Mouse (Mus musculus) myocyte (in vitro differentiated cells): ENCODE results near the gene Sema4d. TPM values are rescaled to one million over a fixed set of nuclear protein-coding genes. Genes with fewer than 3 reads are reported as not detected.

Experiments
- H3K27me3 ChIP-seq: one replicate; pipeline ENCODE4 v1.6.1; 2011; ENCODE audit not compliant: control insufficient read depth, insufficient read depth, insufficient read length
- H3K36me3 ChIP-seq: one replicate; pipeline ENCODE4 v1.6.1; 2011; ENCODE audit not compliant: control insufficient read depth, insufficient read depth
- H3K4me2 ChIP-seq: one replicate; pipeline ENCODE4 v1.6.1; 2011; ENCODE audit warnings: low read depth, control low read depth
- H3K4me3 ChIP-seq: one replicate; pipeline ENCODE4 v1.5.1; 2011; ENCODE audit warnings: mild to moderate bottlenecking, control low read depth, moderate library complexity
- H3K79me2 ChIP-seq: one replicate; pipeline ENCODE4 v1.6.1; 2011; ENCODE audit not compliant: control insufficient read depth, insufficient read depth
- H3ac ChIP-seq: one replicate; pipeline ENCODE4 v1.6.1; 2011; ENCODE audit not compliant: control insufficient read depth, insufficient read length
- CEBPB ChIP-seq: IDR thresholded peaks from 2 replicates; pipeline ENCODE4 v1.6.1; 2011; ENCODE audit warnings: mild to moderate bottlenecking, moderate library complexity; ENCODE audit not compliant: poor library complexity, insufficient read depth, severe bottlenecking
- E2F4 ChIP-seq: IDR thresholded peaks from one replicate; pipeline ENCODE4 v1.6.1; 2011; ENCODE audit warnings: mild to moderate bottlenecking, control low read depth, moderate library complexity; ENCODE audit not compliant: insufficient read depth
- MAX ChIP-seq: IDR thresholded peaks from one replicate; pipeline ENCODE4 v1.6.1; 2011; ENCODE audit warnings: low read depth, mild to moderate bottlenecking, control low read depth
- MYOD1 ChIP-seq, 3 experiments: IDR thresholded peaks; one replicate each; pipeline ENCODE4 v1.6.1; 2011; ENCODE audit warnings: control low read depth in 2 of 3, low read depth in 2 of 3, mild to moderate bottlenecking in 2 of 3, moderate library complexity in 1 of 3; ENCODE audit not compliant: insufficient read length in 2 of 3, control insufficient read depth in 1 of 3
- MYOG ChIP-seq, 3 experiments: IDR thresholded peaks; one replicate each; pipeline ENCODE4 v1.6.1; 2011; ENCODE audit warnings: control low read depth in 2 of 3, low read depth in 2 of 3, mild to moderate bottlenecking in 2 of 3; ENCODE audit not compliant: insufficient read length in 2 of 3, control insufficient read depth in 1 of 3, insufficient read depth in 1 of 3
- POLR2A ChIP-seq: IDR thresholded peaks from one replicate; pipeline ENCODE4 v1.6.1; 2011; ENCODE audit warnings: low read depth, mild to moderate bottlenecking, control low read depth, moderate library complexity; ENCODE audit not compliant: insufficient read length
- POLR2AphosphoS2 ChIP-seq: IDR thresholded peaks from one replicate; pipeline ENCODE4 v1.6.1; 2011; ENCODE audit warnings: low read depth, control low read depth; ENCODE audit not compliant: insufficient read length
- REST ChIP-seq: IDR thresholded peaks from one replicate; pipeline ENCODE4 v1.6.1; 2011; ENCODE audit warnings: mild to moderate bottlenecking, control low read depth, moderate library complexity; ENCODE audit not compliant: insufficient read depth, insufficient read length
- SRF ChIP-seq: IDR thresholded peaks from one replicate; pipeline ENCODE4 v1.6.1; 2011; ENCODE audit warnings: low read depth; ENCODE audit not compliant: control insufficient read depth, insufficient read length
- TCF12 ChIP-seq: IDR thresholded peaks from one replicate; pipeline ENCODE4 v1.6.1; 2011; ENCODE audit warnings: mild to moderate bottlenecking, control low read depth; ENCODE audit not compliant: poor library complexity, insufficient read depth, severe bottlenecking
- TCF3 ChIP-seq: IDR thresholded peaks from one replicate; pipeline ENCODE4 v1.6.1; 2011; ENCODE audit warnings: low read depth, control low read depth; ENCODE audit not compliant: insufficient read length
- USF1 ChIP-seq: IDR thresholded peaks from one replicate; pipeline ENCODE4 v1.6.1; 2011; ENCODE audit warnings: low read depth, mild to moderate bottlenecking, control low read depth, moderate library complexity
- polyA plus RNA-seq: library from polyadenylated mRNA; unstranded; fragments of >200 nt; fragmentation: generic; extraction: Trizol; gene quantifications from one replicate; pipeline ENCODE4 v1.2.1, GENCODE M21; 2012; ENCODE audit warnings: missing spikeins

The Sema4d gene
- polyA plus RNA-seq, 1 experiment = 15.3 TPM

GRCm38 (mm10) chr13:51786616-51787015 is 6.9 kb downstream of the Sema4d start:
- peaks cover under 1% of the 10 kb centered on the region for H3K27me3 ChIP-seq
- no peak for TF ChIP-seq REST
- TF ChIP-seq POLR2AphosphoS2 = no peak
- TF ChIP-seq MYOD1 (IDR thresholded peaks at IDR 0.05; ENCODE audit: control insufficient read depth in 1 of 3, insufficient read length in 2 of 3, low read depth in 2 of 3) = no peak
- TF ChIP-seq POLR2A = no peak
- no peak for TF ChIP-seq CEBPB
- no peak overlapping the region for H3K4me3 ChIP-seq

GRCm38 (mm10) chr13:51784476-51784875 is 9.1 kb downstream of the Sema4d start:
- H3K79me2 ChIP-seq = no peaks in the 10 kb centered on the region
- H3K4me3 ChIP-seq = no peak overlapping the region
- H3K27me3 ChIP-seq = peaks cover 3% of the 10 kb centered on the region
- H3K4me2 ChIP-seq = no peak overlapping the region
- TF ChIP-seq E2F4 = no peak
- no peak for TF ChIP-seq REST
- no peak for TF ChIP-seq MYOG (IDR thresholded peaks at IDR 0.05; ENCODE audit: control insufficient read depth in 1 of 3, insufficient read depth in 1 of 3, insufficient read length in 2 of 3, low read depth in 2 of 3)
- TF ChIP-seq POLR2AphosphoS2 = no peak
- TF ChIP-seq SRF = no peak
- no peaks in the 10 kb centered on the region for H3K36me3 ChIP-seq
- H3ac ChIP-seq = no peak overlapping the region

More at GRCm38 (mm10) chr13:51786616-51787015, 6.9 kb downstream of the Sema4d start:
- H3K79me2 ChIP-seq = no peaks in the 10 kb centered on the region
- no peak overlapping the region for H3K4me2 ChIP-seq
- H3K36me3 ChIP-seq = no peaks in the 10 kb centered on the region
- no peak overlapping the region for H3ac ChIP-seq

- Histone ChIP-seq H3ac (no peak overlapping the region), H3K36me3 (no peaks in the 10 kb centered on the region), H3K4me3 (no peak overlapping the region), H3K79me2 (no peaks in the 10 kb centered on the region), H3K4me2 (no peak overlapping the region), H3K27me3 (peaks cover 7% of the 10 kb centered on the region)
- no peak for TF ChIP-seq MYOD1 (IDR thresholded peaks at IDR 0.05; ENCODE audit: control insufficient read depth in 1 of 3, insufficient read length in 2 of 3, low read depth in 2 of 3)
- no peak for TF ChIP-seq USF1
- no peak for TF ChIP-seq POLR2A
- TF ChIP-seq TCF3 = no peak
- no peak for TF ChIP-seq TCF12
These were observed 9.7 kb downstream of the Sema4d start for GRCm38 (mm10) chr13:51783857-51784256.

- TF ChIP-seq USF1 (no peak), TCF3 (no peak), TCF12 (no peak), CEBPB (no peak), E2F4 (no peak), MYOG (IDR thresholded peaks at IDR 0.05; ENCODE audit: control insufficient read depth in 1 of 3, insufficient read depth in 1 of 3, insufficient read length in 2 of 3, low read depth in 2 of 3) (no peak), SRF (no peak), POLR2A (no peak), REST (no peak), MYOD1 (IDR thresholded peaks at IDR 0.05; ENCODE audit: control insufficient read depth in 1 of 3, insufficient read length in 2 of 3, low read depth in 2 of 3) (no peak), MAX (no peak), POLR2AphosphoS2 (no peak)
- no peak overlapping the region for H3K4me3 ChIP-seq
- H3K4me2 ChIP-seq = no peak overlapping the region
- H3K36me3 ChIP-seq = no peaks in the 10 kb centered on the region
- no peak overlapping the region for H3ac ChIP-seq
- H3K27me3 ChIP-seq = peaks cover 7% of the 10 kb centered on the region
- no peaks in the 10 kb centered on the region for H3K79me2 ChIP-seq
These were observed 12.9 kb downstream of the Sema4d start for GRCm38 (mm10) chr13:51780509-51781155.

DNA sequence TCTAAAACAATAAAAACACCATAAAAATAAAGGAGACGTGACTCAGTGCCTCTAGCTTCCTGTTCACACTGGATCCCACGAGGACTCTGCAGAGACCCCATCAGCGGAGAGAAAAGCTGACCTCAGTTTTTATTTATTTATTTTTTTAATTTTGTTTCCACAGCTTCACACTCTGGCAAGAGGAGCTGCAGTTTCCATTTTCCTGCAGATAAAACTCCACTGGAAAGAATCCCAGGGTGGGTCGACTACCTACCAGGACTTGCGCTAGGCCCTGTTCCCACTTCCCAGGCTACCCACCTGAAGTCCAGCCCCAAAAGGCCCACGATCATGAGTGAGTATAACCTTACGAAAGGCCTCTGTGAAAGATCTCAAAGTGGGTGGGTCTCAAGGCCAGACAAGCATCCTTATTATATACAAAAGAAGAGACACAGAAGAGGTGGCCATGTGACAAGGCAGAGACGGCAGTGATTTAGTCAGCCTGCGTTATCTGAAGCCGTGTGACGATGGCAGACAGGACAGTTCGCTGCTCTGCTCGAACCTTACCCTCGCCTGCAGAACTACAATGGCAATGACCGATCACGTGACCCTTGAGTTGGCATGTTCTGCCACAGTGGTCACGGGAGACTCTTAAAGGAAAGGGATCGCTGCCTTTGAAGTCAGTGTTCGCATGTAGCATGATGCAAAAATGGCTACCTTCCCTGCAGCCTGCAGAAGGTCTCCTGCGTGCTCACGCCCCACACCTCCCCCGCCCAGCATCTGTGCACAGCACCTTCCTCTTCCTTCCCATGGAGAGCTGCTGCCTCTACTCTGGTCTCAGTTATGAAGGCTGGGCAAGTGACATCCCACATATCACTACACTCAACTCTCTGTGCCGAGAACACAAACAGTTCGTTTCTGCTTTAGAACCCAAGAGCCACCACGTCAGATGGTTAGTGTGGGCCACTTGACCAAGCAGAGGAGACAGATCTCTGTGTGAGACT is 14.3 kb downstream of the Sema4d start:
- Histone ChIP-seq H3K36me3 (no peaks in the 10 kb centered on the region), H3K4me3 (no peak overlapping the region), H3K4me2 (no peak overlapping the region), H3K27me3 (peaks cover 7% of the 10 kb centered on the region), H3K79me2 (no peaks in the 10 kb centered on the region), H3ac (no peak overlapping the region)
- TF ChIP-seq MAX = no peak
